Mouse (Mus musculus): ENCODE data around the gene Mid2. TPM values are rescaled to one million over a fixed set of nuclear protein-coding genes. Genes with fewer than 3 reads are reported as not detected.

Gene Mid2
- total RNA-seq, 2 experiments from 2014 or later, result 7.7 to 9.5 TPM

Other genes with a start within 250 kb of the Mid2 start
- 10 to 100 TPM; 18.9 to 22.5 TPM for gene Prps1, start 208.0 kb upstream of the Mid2 start, total RNA-seq (2021)
- gene Tsc22d3, start 63.9 kb upstream of the Mid2 start, total RNA-seq (2021), result 100 to 1,000 TPM; 119 to 244 TPM
- gene Tex13b, start 148.8 kb downstream of the Mid2 start, total RNA-seq (2021), result not detected
- not detected for gene Vsig1, start 243.0 kb downstream of the Mid2 start, total RNA-seq (2021)

Data from gastrocnemius, postnatal 14 days (tissue).